Mouse (Mus musculus) T-helper 17 cell (primary cell): ENCODE data around the gene Pnpo.

ENCODE experiments used
- in situ Hi-C, 2 experiments: fragments of 300-600 bp; cut with MboI, MseI; formaldehyde crosslinking; loops; 1 replicate in 1 of 2; 2 replicates in 1 of 2; pipeline ENCODE4 v1.15.1; 2025; ENCODE audit warnings: high pct_unique_total_duplicates in 2 of 2

Pnpo gene

GRCm38 (mm10) chr11:96943746-96944304 lies at the start of gene Pnpo:
TSS of gene Pnpo (minus strand) at chr11:96943986.
- in situ Hi-C loops: no loop called here

GRCm38 (mm10) chr11:96992722-96993311 lies 49.0 kb upstream of the Pnpo start:
- in situ Hi-C loops: no loop called here

- in situ Hi-C loops: no loop called here
Observed at GRCm38 (mm10) chr11:96991501-96991900, 47.7 kb upstream of the Pnpo start.

GRCm38 (mm10) chr11:96987873-96988655 lies 44.3 kb upstream of the Pnpo start:
- in situ Hi-C loops: loop anchor here in 1 of 2 experiments (5.0 kb wide), 1 partner anchor 34 kb away; no protein-coding TSS in a partner anchor

GRCm38 (mm10) chr11:96986463-96986862 lies 42.7 kb upstream of the Pnpo start:
- in situ Hi-C loops: loop anchor here in 1 of 2 experiments (5.0 kb wide), 1 partner anchor 36 kb away; no protein-coding TSS in a partner anchor

- in situ Hi-C loops: loop anchor here (5.0 kb wide), 1 partner anchor 37 kb away; no protein-coding TSS in a partner anchor
Observed at GRCm38 (mm10) chr11:96984903-96985302, 41.1 kb upstream of the Pnpo start.

- in situ Hi-C loops: loop anchor here in 1 of 2 experiments (5.0 kb wide), 1 partner anchor 39 kb away; no protein-coding TSS in a partner anchor
Observed at GRCm38 (mm10) chr11:96982859-96983258, 39.1 kb upstream of the Pnpo start, which contains the start of gene Sp2. TSS of gene Sp2 (minus strand) at chr11:96982959.

DNA sequence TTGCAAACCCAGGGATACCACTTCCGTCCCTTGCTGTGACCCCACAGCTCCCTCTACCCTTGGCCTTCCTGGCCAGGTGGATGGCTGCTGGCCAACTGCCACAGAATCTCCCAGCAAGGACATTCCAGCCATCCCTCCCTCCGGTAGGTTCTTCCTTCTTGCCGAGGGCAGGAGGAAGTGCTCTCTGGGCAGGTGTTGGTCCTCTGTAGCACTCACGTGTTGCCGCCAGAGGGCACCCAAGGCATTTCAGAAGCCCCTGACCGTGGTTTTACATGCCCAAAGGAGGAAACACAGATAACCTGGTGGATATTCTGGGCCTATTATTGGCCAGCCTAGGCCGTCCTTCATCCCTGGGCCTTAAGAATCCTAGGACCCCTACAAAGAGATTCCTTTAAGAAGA lies 38.6 kb upstream of the Pnpo start:
- in situ Hi-C loops: loop anchor here in 1 of 2 experiments (5.0 kb wide), 1 partner anchor 40 kb away; no protein-coding TSS in a partner anchor

- in situ Hi-C loops: loop anchor here in 1 of 2 experiments (5.0 kb wide), 1 partner anchor 41 kb away; no protein-coding TSS in a partner anchor
Observed at GRCm38 (mm10) chr11:96981461-96981860, 37.7 kb upstream of the Pnpo start.

GRCm38 (mm10) chr11:96980021-96980420 lies 36.2 kb upstream of the Pnpo start:
- in situ Hi-C loops: loop anchor here in 1 of 2 experiments (5.0 kb wide), 1 partner anchor 42 kb away; no protein-coding TSS in a partner anchor

- in situ Hi-C loops: no loop called here
Observed at GRCm38 (mm10) chr11:96979329-96979728, 35.5 kb upstream of the Pnpo start.

GRCm38 (mm10) chr11:96978401-96979246 lies 34.8 kb upstream of the Pnpo start:
- in situ Hi-C loops: no loop called here

DNA sequence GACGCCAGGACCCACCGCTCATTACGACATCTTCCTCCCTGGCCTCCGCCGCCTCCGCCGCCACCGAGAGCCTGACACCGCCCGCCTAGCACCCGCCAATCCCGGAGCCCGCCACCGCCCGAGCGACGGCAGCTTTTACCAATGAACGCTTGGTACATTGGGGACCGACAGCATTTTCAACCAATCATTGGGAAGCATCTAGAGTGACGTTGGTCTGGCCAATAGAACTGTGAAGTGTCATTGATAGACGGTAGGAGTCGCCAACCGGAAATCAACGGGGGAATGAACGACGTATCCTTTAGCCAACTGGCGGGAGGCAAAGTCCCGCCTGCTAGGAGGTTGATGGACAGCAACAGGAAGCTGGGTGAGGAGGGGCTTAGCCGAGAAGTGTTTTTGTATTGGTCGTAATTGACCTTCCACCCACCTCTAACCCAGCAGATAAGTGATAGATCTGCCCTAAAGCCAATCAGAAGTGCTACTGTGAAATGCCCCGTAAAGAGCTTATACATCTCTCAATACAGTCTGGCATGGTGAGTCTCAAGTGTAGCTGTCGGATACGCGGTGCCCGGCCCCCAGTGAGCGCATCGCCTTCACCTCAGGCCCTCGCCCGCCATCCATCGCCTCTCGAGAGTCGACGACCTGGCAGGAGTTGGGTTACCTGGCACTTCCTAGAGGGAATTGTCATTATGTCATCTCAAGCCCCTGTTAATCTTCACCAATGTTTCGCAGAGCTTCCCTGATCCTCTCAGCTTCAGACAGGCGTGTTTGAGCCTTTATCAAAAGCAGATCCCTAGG lies 34.0 kb upstream of the Pnpo start:
- in situ Hi-C loops: no loop called here

GRCm38 (mm10) chr11:96976911-96977591 lies 33.3 kb upstream of the Pnpo start:
- in situ Hi-C loops: no loop called here

DNA sequence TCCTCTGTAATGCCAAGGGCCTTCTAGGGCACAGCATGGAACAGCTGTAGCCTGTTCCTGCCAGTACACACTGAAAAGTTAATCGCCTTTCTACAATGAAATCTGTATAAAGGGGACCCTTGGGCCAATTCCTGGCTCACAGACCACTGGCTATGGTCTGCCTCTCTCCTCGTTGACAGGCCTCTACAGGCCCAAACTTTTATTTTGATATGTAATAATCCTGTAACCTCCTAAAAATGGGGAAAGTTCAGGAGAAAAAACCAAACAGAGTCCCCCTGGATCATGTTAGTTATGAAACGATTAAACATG lies 32.5 kb upstream of the Pnpo start:
- in situ Hi-C loops: no loop called here

DNA sequence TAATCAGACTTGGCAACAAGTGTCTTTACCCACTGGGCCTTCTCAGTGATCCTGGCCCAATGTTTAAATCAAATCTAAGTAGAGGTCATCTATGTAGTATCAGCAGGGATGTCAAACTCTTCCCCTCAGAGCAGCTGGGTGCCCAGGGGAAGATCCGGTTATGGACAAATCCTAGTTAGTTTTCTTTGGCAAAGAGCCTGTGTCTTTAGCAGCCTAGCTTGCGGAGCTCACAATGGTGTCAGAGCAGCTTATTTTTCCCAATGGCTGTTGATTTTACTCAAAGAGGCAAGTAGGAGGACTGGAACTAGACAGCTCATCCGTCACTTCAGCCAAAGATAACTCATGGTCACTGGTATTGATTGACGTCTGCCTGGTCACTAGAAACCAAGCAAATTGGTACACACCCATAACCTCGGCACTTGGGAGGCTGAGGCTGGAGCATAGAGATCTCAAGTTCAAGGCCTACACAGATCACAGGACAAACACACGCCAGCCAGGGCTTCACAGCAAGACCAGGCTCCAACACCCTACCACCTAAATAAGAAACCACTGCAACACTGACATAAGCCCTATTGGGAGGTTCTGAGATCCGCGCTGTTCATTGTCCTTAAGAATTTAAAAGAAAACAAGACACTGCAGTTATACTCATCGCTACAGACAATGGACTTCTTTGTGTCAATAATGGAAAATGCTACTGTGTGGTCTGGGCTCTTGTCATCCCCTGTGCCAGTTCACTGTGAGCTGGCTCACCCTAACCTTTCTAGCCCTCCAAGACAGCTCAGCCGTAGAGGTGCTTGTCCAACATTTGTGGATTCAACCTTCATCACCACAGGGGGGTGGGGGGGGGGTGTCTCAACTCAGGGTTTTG lies 32.0 kb upstream of the Pnpo start:
- in situ Hi-C loops: no loop called here

DNA sequence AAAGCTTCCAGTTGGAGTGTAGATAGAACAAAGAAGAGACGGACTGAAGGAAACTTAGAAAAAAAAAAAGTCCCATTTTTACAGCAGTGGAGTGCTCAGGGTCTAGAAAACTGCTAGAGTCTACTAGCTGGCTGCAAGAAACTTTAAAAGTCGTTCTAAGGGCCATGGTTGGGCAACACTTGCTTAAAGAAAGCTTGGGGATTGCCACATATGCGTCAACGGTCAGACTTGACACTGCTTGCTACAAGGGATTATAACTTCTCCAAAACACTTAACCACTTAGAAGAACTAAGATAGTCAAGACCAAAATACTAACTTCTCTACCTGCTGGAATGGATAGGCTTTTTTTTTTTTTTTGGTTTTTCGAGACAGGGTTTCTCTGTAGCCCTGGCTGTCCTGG lies 31.0 kb upstream of the Pnpo start:
- in situ Hi-C loops: no loop called here

GRCm38 (mm10) chr11:96973426-96973964 lies 29.7 kb upstream of the Pnpo start:
- in situ Hi-C loops: no loop called here

GRCm38 (mm10) chr11:96972906-96973305 lies 29.1 kb upstream of the Pnpo start:
- in situ Hi-C loops: no loop called here
